ENCODE assay signal across 8 mouse cellular contexts in genomic region chr9:76024277-76025246, GRCm38 (mm10). TPM values are rescaled to one million over a fixed set of nuclear protein-coding genes. Genes with fewer than 3 reads are reported as not detected.
DNase-seq lines count a peak whose midpoint lies in the region; ATAC-seq and TF ChIP-seq lines count a peak whose summit lies in the region.

No protein-coding gene starts in this region.

- H3K36me3 ChIP-seq in neural tube, embryonic 13.5 days, result no peaks in the 10 kb centered on the region
- no peaks in the 10 kb centered on the region for H3K36me3 ChIP-seq in heart, postnatal 0 days (replicated peaks; ENCODE audit: control insufficient read depth, insufficient read depth, low read length)
- no peaks in the 10 kb centered on the region for H3K36me3 ChIP-seq in forebrain, embryonic 13.5 days (ENCODE audit: poor library complexity, severe bottlenecking)

- no peaks in the 10 kb centered on the region for H3K27me3 ChIP-seq in neural tube, embryonic 13.5 days
- H3K27me3 ChIP-seq in heart, postnatal 0 days (ENCODE audit: control insufficient read depth, insufficient read depth, low read length), result no peaks in the 10 kb centered on the region
- no peaks in the 10 kb centered on the region for H3K27me3 ChIP-seq in forebrain, embryonic 13.5 days

- no peak for TF ChIP-seq CTCF in heart, postnatal 0 days (IDR thresholded peaks at IDR 0.05; ENCODE audit: low read depth)

- TF ChIP-seq EP300 in heart, postnatal 0 days (IDR thresholded peaks at IDR 0.05; ENCODE audit: low read depth), result no peak

- no peaks in the 10 kb centered on the region for H3K9me3 ChIP-seq in neural tube, embryonic 13.5 days
- H3K9me3 ChIP-seq in heart, postnatal 0 days (replicated peaks; ENCODE audit: control insufficient read depth, low read length), result no peaks in the 10 kb centered on the region
- H3K9me3 ChIP-seq in forebrain, embryonic 13.5 days (replicated peaks), result no peaks in the 10 kb centered on the region

- H3K4me1 ChIP-seq in neural tube, embryonic 13.5 days (replicated peaks), result peaks cover 8% of the 10 kb centered on the region
- no peaks in the 10 kb centered on the region for H3K4me1 ChIP-seq in heart, postnatal 0 days (ENCODE audit: control insufficient read depth, insufficient read depth)
- H3K4me1 ChIP-seq in forebrain, embryonic 13.5 days, result peaks cover 5% of the 10 kb centered on the region; the same call in 1 of the 2 replicates

- no peak overlapping the region for H3K4me2 ChIP-seq in neural tube, embryonic 13.5 days
- H3K4me2 ChIP-seq in heart, postnatal 0 days (ENCODE audit: low read depth, low read length), result no peak overlapping the region
- no peak overlapping the region for H3K4me2 ChIP-seq in forebrain, embryonic 13.5 days

- H3K27ac ChIP-seq in neural tube, embryonic 13.5 days (replicated peaks), result 0 out of 2 replicates have a peak overlapping the region, but pooled peaks have one; percentile 11
- peak overlapping the region; percentile 72 for H3K27ac ChIP-seq in heart, postnatal 0 days (ENCODE audit: low read depth)
- H3K27ac ChIP-seq in forebrain, embryonic 13.5 days, result no peak overlapping the region

- 58% methylated on average over 5 of the region's 5 CpGs for WGBS in neural tube, embryonic 13.5 days
- WGBS in heart, postnatal 0 days, result 44% methylated on average over 5 of the region's 5 CpGs
- 46% methylated on average over 5 of the region's 5 CpGs for WGBS in forebrain, embryonic 13.5 days

- H3K4me3 ChIP-seq in neural tube, embryonic 13.5 days, result no peak overlapping the region
- no peak overlapping the region for H3K4me3 ChIP-seq in heart, postnatal 0 days (ENCODE audit: low read depth, low read length)
- H3K4me3 ChIP-seq in forebrain, embryonic 13.5 days, result no peak overlapping the region

- no peak overlapping the region for H3K9ac ChIP-seq in neural tube, embryonic 13.5 days
- no peak overlapping the region for H3K9ac ChIP-seq in heart, postnatal 0 days (replicated peaks; ENCODE audit: low read depth, low read length)
- no peak overlapping the region for H3K9ac ChIP-seq in forebrain, embryonic 13.5 days

- ATAC-seq in neural tube, embryonic 13.5 days (ENCODE audit: low read depth), result no peak
- ATAC-seq in heart, postnatal 0 days (ENCODE audit: insufficient read depth, low read depth), result peak; percentile 67
- ATAC-seq in forebrain, embryonic 13.5 days, result no peak

- peak; percentile 33 to 38 for DNase-seq in cerebellum, adult 18-20 months
- no peak for DNase-seq in cerebellum, postnatal 36 days
- no peak for DNase-seq in neural tube, embryonic 10.5 days (ENCODE audit: extremely low spot score, low spot score)
- peak; percentile 58 for DNase-seq in heart, postnatal 0 days (ENCODE audit: low spot score)
- peak; percentile 41 for DNase-seq in lung, postnatal 10 days
- no peak for DNase-seq in c-Kit-positive CD71-positive TER-119-positive erythroid progenitor cells, embryonic 14.5 days (ENCODE audit: low spot score)

RNA-seq across cellular contexts. Expression of gene Hmgcll1, which starts 9.9 kb away (rescaled TPM):
- 21.3 and 22.5 TPM in 2 replicates for polyA plus RNA-seq in neural tube, embryonic 13.5 days (2015; fragmentation: Nextera tagmentation; extraction: Ambion mirVana)
- total RNA-seq in heart, postnatal 0 days (2014; rRNA removed; ENCODE audit: low replicate concordance), result 1.3 TPM in 1 of 2 replicates, not detected in the other
- polyA plus RNA-seq in heart, postnatal 0 days (2015; fragmentation: Nextera tagmentation; extraction: Ambion mirVana), result 0.37 TPM in 2 replicates
- 11.6 and 17.3 TPM in 2 replicates for polyA plus RNA-seq in forebrain, embryonic 13.5 days (2015; fragmentation: Nextera tagmentation; extraction: Ambion mirVana)

Comparison
In these comparisons a context has a peak if more than half of its experiments do, and no peak if none do; other contexts are left out.
1. DNase-seq: peak in cerebellum, adult 18-20 months (2 of 2), heart, postnatal 0 days (single experiment) and lung, postnatal 10 days (single experiment); none in cerebellum, postnatal 36 days (0 of 2), neural tube, embryonic 10.5 days (single experiment) and c-Kit-positive CD71-positive TER-119-positive erythroid progenitor cells, embryonic 14.5 days (single experiment).